Mouse (Mus musculus): ENCODE results near the gene Nrxn1.

- no peak for TF ChIP-seq CTCF (IDR thresholded peaks at IDR 0.05; ENCODE audit: low read depth, low read length)
- TF ChIP-seq POLR2A (IDR thresholded peaks at IDR 0.05; ENCODE audit: extremely low read depth, insufficient read depth, low read length): no peak
These were observed 1033.4 kb downstream of the Nrxn1 start for GRCm38 (mm10) chr17:90059320-90060111.
